Mouse (Mus musculus): Measurements from ENCODE around the gene Kif26a.

Kif26a gene

DNA sequence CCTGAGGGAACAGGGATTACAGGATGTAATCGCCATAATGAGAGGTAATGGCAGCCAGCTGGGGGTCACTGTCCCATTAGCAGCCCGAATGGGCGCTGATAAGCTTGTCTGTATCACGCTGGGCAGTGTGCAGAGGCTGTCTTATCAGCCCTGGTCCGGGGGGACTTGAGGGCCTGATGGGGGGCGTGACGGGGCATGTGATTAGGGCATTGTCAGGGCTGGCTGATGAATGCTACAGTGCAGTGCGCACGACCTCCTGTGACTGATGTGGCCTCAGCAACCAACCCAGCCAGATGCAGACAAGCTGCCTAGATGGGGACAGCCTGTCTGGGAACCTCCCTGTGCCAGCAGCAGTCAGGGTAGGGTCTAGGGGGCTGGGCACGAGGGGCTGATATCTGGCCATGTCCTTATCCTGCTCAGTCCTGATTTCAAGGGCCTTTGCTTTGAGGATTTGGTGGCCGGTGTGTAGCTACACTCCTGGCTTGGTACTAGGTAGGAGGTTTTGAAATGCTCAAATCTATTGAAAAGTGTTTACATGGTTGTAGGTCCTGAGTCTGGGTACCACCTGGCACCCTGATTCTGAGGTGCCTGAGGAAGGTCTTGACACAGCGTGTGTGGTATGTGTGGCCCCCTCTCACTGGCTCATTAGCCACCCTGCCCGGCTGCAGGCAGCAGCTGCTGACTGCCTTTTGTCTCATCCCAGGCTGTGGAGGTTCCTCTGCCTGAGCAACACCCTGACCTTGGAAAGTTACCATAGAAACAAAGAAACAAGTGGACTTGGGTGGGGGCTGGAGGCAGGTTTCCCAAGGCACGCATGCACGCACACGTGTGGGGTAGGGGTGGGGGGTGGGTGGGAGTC lies 18.2 kb downstream of the Kif26a start:
- no peak for DNase-seq (ENCODE audit: low read depth, low spot score)

DNA sequence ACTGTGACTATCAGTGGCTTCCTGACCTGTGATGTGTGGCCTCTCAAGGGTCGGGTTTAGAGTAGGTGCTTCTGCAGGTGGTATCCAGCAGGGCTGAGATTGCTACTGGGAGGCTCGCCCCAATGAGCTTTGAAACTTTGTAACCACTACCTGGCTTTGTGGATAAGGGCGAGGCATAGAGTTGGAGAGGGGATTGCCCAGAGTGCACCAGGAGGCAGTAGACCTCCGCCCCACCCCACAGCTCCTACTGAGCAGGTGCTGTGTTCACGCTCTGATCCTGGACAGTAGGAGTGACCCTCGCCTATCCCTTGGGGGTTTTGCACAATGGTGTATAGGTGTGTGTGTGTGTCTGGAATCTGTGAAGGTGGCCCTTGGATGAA lies 18.8 kb downstream of the Kif26a start:
- DNase-seq (ENCODE audit: low read depth, low spot score) = no peak

DNA sequence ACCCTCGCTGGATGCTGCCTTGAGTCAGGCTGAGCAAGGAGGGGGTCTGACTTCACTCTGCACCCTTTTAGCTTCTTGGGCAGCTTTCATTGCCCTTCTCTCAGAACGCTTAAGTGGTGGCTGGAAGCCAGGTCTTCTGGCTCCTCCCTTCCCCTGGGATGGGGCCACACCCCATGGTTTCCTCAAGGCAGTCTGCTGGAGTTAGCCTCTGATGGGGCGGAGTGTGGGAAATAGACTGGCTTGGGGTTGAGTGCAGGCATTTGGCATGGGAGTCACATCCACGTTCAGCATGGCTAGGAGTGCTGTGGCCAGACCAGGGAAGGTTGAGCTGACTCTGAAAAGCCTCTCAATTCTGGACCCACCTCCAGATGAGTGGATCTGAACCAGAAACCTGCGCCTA lies 23.2 kb downstream of the Kif26a start:
- DNase-seq (ENCODE audit: low read depth, low spot score) = no peak

DNA sequence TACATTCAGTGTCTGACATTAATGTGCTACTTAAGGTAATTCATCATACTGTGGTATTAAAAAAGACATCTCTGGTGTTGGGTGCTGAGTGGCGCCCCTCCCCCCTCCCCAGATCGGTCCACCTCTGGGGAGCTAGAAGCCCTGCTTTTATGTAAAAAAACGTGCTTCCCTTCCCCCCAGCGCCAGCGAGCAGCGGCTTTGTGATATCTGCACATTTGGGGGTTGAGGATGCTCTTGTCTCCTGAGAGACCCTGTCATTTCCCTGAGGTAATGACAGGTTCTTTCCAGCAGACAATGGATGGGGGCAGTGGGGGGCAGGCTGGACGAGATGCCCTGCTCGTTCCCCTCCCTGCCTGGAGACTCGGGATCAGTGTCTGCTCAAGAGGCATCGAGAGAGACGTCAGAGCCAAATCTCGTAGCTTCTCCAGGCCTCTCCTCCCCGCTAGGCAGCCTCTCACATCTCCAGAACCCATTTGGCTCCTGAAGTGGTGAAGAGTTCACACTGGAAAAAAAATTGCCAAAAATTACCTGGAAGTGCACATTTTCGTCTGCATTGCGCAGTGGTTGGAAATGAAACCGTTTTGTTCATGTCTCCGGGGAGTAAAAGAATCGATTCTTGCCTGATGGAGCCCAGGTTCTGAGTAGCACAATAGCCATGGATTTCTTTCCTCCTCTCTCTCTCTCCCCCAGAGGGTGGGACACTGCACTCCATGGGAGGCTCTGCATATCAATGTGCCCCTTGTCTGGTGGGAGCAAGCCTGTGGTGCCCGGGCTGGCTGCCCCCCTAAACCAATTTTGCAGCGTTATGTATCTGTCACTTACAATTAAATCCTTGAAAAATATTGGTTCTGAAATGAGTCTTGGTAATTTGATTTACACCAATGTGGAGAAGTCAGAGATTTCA lies 24.9 kb downstream of the Kif26a start:
- no peak for DNase-seq (ENCODE audit: low read depth, low spot score)

DNA sequence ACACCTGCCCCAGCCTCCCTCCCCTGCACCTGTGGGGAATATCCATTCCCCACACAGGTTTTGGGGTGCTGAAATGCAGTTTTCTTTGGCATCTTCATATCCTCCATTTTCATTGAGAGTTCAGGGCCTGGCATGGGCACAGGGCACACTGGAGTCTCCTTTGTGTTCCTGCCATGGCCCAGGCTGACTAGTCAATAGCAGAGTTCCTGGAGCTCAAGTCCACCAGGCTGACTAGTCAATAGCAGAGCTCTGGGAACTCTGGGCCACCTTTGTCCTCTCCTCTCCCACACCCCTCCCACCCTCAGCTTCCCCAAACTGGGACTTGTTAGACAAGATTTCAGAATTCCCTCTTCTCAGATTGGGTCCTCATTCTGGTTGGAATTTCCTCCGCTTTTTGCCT lies 25.6 kb downstream of the Kif26a start:
- no peak for DNase-seq (ENCODE audit: low read depth, low spot score)

DNA sequence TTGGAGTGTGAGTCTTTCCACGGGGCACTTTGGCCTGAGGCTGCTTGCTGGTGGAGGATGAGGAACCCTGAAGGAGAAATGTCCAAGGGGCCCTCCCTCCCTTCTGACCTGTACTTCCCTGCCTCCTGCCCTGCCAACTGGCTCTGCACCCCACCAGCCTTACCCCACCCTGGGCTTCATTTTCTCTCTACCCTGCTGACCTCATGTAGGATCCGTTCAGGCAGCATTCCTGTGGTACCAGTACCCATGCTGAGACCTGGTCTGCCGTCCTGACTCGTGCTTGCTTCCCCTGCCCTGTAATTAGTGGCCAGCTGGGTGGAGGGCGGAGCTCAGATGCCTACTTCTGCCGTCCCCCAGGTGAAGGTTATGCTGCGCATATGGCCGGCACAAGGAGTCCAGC lies 26.2 kb downstream of the Kif26a start:
- DNase-seq (ENCODE audit: low read depth, low spot score) = no peak

DNA sequence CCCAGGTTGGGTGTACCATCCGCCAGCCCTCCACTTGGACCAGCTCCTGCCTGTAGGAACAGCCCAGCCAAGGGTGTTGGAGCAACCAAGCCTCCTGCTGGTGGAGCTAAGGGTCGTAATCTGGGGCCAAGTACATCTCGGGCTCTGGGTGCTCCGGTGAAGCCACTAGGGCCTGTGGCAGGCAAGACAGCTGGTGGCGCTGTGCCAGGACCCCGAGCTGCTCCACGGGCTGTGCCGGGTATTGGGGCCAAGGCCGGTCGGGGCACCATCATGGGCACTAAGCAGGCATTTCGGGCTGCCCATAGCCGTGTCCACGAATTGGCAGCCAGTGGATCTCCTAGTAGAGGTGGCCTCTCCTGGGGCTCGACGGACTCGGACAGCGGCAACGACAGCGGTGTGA lies 31.7 kb downstream of the Kif26a start:
- no peak for DNase-seq (ENCODE audit: low read depth, low spot score)

DNA sequence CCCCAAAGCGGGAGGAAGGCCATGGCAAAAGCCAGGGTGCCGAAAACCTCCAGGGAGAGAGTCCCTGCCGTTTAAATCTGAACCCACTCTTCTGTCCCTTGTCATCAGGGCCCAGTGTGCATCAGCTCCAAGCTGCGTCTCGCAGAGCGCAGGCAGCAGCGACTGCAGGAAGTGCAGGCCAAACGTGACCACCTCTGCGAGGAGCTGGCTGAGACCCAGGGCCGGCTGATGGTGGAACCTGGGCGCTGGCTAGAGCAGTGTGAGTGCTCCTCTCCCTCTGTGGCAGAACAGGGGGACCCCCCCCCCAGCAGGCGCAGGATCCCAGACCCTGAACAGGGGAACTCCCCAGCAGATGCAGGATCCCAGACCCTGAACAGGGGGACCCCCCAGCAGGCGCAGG lies 33.7 kb downstream of the Kif26a start:
- DNase-seq (ENCODE audit: low read depth, low spot score) = no peak

DNA sequence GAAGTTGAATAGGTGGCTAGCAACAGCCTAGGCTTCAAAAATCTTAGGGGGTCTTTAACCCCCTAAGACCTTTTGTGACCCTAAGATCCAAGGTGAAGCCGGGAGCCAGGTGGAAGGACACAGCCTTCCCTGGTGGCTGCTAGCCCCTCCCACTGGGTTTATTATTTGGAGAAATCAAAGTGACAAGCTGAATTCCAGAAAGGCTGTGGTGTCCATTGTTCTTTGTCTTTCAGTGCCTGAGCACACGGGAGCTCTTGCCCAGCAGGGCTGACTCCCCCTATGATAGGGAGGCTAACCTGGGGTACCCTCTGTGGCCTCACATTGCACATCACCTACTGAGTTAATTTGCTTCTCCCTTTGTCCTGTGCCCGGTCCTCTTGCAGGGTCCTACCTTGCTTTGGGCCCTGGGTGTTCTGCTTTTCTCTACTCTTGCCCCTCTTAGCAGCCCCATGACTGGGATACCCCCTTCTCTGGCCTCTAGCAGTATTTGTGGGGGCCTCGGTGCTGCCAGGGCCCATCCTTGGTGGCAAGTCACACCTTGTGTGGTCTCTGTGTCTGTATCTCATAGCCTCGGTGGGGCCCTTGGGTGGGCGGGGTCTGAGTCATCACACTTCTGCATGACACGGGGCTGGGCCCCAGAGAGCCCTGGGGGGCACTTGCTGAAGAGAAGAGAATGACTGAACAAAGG lies 36.1 kb downstream of the Kif26a start:
- DNase-seq (ENCODE audit: low read depth, low spot score) = no peak

DNA sequence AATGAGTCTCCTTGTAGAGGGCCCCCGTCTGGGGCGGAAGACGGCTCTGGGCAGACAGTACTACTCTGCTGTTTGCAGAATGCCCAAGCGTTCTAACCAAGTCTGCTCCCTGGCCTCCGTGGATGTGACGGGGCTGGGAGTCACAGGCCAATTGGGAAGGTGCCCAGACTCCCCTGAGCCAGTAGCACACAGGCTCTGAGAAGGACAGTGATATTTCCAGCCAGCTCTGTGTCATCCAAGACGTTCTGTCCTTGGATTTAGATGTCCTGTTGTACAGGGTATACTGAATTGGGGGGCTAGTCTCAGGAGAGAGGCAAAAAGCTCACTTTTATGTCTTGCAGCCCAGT lies 36.6 kb downstream of the Kif26a start:
- no peak for DNase-seq (ENCODE audit: low read depth, low spot score)

DNA sequence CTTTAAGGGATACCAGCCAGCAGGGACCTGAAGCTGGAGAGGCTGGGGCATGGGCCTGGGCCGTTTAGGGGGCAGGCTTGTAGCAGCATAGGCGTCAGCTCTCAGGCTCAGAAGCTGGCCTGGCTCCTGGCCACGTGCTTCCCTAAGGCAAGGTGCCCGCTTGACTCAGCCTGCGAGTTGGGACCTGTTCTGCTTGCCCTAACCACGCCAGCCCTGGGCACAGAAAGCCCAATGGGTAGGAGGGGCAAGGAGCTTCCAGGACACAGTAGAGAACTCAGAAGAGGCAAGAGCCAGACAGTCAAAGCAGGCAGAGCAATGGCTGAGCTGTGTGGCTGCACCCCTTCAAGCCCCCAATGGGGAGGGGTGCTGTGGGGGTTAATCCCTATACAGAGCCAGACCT lies 37.7 kb downstream of the Kif26a start:
- no peak for DNase-seq (ENCODE audit: low read depth, low spot score)

DNA sequence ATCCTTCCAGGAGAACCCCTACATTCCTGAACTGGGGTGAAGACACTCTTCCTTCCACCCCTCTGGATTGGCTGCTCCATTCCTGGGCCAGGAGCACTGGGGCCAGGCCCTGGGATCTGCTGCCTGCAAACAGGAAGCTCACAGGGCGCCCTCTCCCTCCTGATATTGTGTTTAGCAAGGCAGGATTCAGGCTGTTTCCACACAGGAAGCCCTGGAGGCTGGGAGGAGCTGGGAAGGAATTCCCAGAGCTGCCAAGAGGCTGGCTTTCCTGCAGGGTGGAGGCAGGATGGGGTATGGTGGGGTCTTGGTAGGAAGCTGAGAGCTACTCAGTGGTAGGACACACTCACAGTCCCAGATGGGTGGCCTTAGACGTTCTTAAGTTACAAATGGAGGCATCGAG lies 38.4 kb downstream of the Kif26a start:
- no peak for DNase-seq (ENCODE audit: low read depth, low spot score)

DNA sequence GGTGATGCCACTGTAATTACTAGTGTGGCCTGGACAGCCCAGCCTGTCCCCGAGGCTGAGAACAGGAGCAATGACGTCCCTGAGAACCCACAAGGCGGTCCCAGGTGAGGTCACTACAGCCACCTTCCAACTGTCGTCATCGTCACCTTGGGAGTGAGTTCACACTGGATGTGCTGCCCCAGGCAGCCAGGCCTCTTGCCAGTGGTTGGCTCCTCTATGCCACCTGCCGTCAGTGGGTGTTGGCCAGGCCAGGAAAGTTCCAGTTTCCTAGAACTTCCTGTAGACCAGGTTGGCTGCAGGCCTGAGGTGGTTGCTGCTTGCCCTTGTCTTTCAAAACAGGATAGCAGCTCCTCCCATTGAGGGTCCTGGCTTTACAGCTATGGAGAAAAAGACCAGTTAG lies 40.9 kb downstream of the Kif26a start:
- DNase-seq (ENCODE audit: low read depth, low spot score) = no peak

DNA sequence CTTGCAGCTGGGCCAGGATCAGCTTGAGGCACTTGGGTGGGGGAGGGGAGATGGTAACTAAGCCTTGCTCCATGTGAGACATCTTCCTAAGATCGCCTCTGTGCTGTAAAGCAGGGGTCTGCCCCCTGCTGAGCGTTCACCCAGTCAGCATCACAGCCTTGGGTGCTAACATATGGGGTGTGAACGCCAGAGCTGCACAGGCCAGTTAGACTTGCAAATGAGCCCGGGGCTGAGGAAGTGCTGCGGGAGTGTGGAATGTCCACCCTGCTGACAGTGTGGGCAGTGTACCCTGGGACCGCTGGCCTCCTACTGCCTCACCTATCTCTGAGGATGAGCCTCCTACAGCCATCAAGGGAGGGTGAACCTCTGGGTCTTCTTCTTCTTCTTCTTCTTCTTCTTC lies 45.7 kb downstream of the Kif26a start:
- no peak for DNase-seq (ENCODE audit: low read depth, low spot score)

DNA sequence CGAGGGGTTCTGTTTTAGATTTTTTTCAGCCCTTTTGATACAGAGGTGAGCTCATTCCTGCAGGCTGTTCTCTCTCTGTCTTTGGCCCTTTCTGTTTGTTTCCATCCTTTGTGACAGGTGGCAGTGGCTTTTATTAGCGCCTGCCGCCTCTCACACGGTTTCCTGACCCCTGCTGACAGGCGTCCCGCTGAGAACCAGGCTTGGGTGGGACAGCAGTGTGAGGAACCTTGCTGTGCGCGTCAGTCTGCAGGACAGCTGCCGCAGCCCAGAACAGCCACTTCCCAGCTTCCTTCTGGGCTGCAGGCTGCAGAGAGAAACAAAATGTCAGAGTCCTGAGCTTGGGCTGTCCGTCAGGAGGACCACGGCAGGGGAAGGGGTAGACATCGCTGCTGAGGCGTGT lies 49.0 kb downstream of the Kif26a start:
- DNase-seq (ENCODE audit: low read depth, low spot score) = no peak

DNA sequence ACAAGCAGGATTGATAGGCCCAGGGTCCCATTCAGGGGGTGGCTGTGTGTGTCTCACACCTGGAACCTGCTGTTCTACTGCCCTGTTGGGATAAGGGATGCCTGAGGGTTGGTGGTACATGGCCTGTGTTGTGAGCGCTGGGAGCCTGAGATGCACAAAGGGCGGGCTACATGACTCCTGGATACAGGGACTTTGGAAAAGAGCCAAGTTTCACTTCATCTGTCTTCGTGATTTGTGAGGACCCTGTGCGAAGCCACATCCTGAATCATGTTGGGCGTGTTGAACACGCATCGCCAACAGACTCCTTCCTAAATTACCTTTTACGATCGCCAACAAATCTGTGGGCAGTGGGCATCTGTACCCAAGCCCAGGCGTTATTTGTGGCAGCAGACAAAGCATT lies 50.6 kb downstream of the Kif26a start:
- DNase-seq (ENCODE audit: low read depth, low spot score) = no peak

DNA sequence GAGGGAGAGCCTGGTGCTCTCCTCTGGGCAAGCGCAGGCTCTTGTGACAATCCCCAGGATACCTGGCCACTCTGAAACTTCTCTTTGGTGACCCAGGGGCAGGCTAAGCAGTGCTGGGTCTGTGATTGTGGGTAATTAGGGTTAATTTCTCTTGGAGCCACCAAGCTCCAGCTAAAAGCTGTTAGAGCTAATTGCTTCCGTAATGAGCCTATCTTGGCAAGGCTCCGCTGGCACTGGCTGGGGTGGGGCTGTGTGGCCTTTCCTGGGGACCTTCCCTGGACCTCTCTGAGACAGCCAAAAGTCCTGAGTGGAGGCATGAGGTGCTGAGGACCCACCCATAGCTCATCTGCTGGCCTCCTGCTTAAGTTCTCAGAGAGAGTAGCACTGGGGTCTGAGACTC lies 53.4 kb downstream of the Kif26a start:
- DNase-seq (ENCODE audit: low read depth, low spot score) = no peak

DNA sequence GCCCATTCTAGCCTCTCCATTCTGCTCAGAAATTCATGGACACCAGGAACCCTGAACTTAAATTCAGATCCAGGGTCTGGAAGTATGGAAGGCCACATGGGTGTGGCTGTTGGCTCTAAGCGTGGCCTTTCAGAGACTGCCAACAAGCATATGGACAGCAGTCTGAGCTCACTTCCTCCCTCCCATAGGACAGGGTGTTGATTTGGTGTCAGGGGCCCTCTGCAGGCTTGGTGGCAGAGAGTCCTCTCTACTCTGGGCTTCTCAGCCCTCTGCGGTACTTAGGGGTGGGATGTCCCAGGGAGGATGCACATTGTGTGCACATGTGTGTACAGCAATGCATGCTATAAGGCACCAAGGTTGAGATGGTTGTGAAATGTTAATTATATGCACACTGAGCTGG lies 54.0 kb downstream of the Kif26a start:
- DNase-seq (ENCODE audit: low read depth, low spot score) = no peak

DNA sequence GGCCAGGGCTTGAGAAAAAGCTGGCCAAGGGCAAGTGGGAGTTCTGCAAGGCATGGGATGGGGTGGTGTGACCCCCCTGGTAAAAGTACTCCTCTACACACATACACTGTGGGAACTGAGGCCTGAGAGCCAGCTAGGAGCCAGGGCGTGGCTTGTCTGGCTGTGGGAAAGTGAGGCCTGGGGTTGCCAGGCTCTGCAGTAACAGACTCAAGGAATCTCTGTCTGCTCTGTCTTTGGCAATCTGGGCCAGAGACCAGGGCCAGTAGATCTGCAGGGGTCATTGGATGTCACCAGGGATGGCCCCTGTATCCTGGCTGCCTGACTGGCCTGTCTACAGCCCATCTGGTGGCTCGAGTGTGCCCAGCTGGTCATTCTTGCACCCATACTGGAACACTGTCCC lies 61.2 kb downstream of the Kif26a start:
- no peak for DNase-seq (ENCODE audit: low read depth, low spot score)

DNA sequence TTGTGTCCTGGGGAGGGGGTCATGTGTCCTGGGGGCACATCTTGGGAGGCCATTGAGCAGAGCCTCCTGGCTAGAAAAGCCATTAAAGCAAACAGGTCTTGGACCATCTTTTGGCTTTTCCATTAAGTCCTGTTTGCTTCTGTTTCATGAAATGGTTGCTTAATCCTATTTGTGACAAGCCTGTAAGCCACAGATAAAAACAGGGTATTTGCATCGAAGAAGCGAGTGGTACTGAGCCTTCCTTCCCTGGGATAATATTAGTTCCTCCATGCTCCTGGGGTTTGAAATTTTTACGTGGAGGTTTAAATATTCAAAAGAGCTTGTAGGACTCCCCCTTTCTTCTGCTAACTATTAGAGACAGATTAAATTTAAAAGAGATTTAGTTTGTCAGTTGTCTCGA lies 61.7 kb downstream of the Kif26a start:
- no peak for DNase-seq (ENCODE audit: low read depth, low spot score)

DNA sequence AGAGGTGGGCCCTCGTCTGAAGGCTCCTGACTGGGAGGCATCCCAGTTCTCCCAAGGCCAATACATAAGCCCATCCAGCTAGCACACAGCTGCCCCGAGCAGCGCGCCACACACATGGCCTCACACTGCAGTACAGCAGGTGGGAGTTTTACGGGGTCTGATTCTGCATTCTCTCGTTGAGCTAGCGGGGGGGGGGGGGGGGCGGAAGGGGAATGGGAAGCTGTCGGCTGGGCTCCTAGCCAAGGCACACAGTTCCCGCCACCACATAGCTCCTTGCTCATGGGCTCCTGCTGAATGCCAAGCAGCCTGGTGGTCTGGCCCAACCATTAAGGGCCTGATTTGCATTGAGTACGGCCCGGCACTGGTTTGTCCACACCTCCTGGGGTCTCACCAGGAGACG lies 64.6 kb downstream of the Kif26a start:
- no peak for DNase-seq (ENCODE audit: low read depth, low spot score)

DNA sequence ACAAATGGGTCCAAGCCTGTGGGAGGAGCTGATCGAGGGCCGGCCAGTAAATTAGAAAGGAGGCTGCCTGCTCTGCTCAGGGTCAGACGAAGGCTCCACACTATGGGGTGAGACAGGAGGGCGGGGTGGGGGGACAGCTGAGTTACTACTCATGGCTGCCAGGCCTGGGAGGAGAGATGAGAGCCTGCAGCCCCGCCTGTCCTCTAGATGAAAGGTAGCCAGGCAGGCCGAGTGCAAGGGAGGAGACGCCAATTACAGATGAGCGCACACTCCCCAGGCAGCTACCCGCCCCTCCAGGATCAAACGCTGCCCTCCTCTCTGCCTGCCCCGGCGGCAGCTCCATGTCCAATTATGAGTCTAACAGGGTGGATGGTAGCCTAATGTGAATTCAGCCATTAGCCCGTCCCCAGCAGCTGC lies 68.4 kb downstream of the Kif26a start:
- DNase-seq (ENCODE audit: low read depth, low spot score) = no peak

DNA sequence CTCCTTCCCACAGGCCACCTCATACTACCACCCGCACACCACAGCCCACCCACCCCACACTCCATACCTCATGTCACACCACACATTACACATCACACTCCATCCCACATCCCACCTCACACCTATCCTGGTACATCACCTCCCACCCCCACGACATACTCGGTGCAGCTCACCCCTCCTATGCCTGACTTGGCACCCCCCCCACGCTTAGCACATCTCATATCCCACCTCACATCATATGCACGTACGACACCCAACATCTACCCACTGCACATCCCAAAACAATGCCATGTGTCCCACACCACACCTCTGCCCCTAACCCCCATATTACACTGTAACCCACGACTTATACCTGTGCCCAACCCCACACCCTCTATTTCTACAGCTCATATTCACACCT lies 69.5 kb downstream of the Kif26a start:
- no peak for DNase-seq (ENCODE audit: low read depth, low spot score)

Data from WW6 (cell line).